Mouse (Mus musculus) midbrain, embryonic 11.5 days (tissue): ENCODE measurements at regions not wholly inside any gene's neighbourhood (a gene's known extent, or its start where the extent isn't known, plus 50 kb on each side); places are given as distances from the start of the nearest gene placed in this dataset.

Source experiments
- ATAC-seq: fragments of 200-750 bp; cut with Nextera tagmentation; 2 replicates; pipeline ENCODE4 v1.8.0; 2017; ENCODE audit warnings: moderate TSS enrichment, moderate library complexity; ENCODE audit not compliant: low FRiP score
- DNase-seq: peaks from one replicate; pipeline ENCODE4 v3.0.0; 2015; ENCODE audit warnings: low spot score; ENCODE audit errors: missing footprints
- H3K27ac ChIP-seq: fragments of 300-500 bp; sonication (generic); 2 replicates; pipeline ENCODE4 v1.5.1; 2014; ENCODE audit warnings: low read depth, low read length
- H3K27me3 ChIP-seq: fragments of 300-500 bp; sonication (generic); 2 replicates; pipeline ENCODE4 v1.6.1; 2014; ENCODE audit warnings: mild to moderate bottlenecking, low read length, moderate library complexity, mixed read lengths; ENCODE audit not compliant: control insufficient read depth, insufficient read depth
- H3K36me3 ChIP-seq: fragments of 300-500 bp; sonication (generic); 2 replicates; pipeline ENCODE4 v1.6.1; 2014; ENCODE audit warnings: mild to moderate bottlenecking, low read length, moderate library complexity, mixed read lengths; ENCODE audit not compliant: control insufficient read depth, insufficient read depth
- H3K4me1 ChIP-seq: fragments of 300-500 bp; sonication (generic); 2 replicates; pipeline ENCODE4 v1.6.1; 2014; ENCODE audit warnings: low read length; ENCODE audit not compliant: control insufficient read depth, insufficient read depth
- H3K4me2 ChIP-seq: fragments of 300-500 bp; sonication (generic); 2 replicates; pipeline ENCODE4 v1.6.1; 2014; ENCODE audit warnings: mild to moderate bottlenecking, moderate library complexity
- H3K4me3 ChIP-seq: fragments of 300-500 bp; sonication (generic); 2 replicates; pipeline ENCODE4 v1.5.1; 2014; ENCODE audit warnings: low read depth, low read length
- H3K9ac ChIP-seq: fragments of 300-500 bp; sonication (generic); 2 replicates; pipeline ENCODE4 v1.6.1; 2014; ENCODE audit warnings: low read length
- H3K9me3 ChIP-seq: fragments of 300-500 bp; sonication (generic); 2 replicates; pipeline ENCODE4 v1.6.1; 2016; ENCODE audit warnings: low read length; ENCODE audit not compliant: control insufficient read depth
- WGBS: fragments of 180-500 bp; shearing (Covaris S2); extraction: QIAGEN DNeasy Blood & Tissue Kit; methylation state at CpG from one replicate; pipeline ENCODE4 v1.1.7; 2014; 5-methylcytosine and 5-hydroxymethylcytosine counted together

DNA sequence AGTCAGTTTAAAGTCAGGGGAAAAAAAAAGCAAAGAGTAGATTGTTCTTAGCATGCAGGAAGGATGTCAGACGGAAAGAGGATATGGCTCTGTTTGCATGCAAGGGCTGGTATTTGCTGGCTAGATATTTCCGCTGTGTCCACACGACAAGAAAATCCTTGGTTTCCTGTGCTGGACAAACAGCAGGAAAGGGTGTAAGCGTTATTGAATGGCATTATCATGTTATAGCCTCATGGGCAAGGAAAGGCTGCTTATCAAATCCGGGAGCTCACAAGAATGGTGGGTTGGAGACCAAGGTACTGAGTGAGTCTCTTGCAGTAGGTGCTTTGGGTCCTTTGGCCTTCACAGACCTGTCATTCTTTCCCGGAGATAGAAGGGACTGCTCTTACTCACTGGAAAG, 127.7 kb upstream of the Dph6 start:
- WGBS: 84% methylated on average over 6 of the region's 6 CpGs
- DNase-seq: no peak
- no peak overlapping the region for H3K9ac ChIP-seq
- no peaks in the 10 kb centered on the region for H3K27me3 ChIP-seq
- H3K4me2 ChIP-seq: no peak overlapping the region
- H3K9me3 ChIP-seq: no peaks in the 10 kb centered on the region
- no peaks in the 10 kb centered on the region for H3K36me3 ChIP-seq
- no peaks in the 10 kb centered on the region; the same call in 1 of the 2 replicates for H3K4me1 ChIP-seq
- ATAC-seq: no peak
- no peak overlapping the region for H3K4me3 ChIP-seq
- no peak overlapping the region for H3K27ac ChIP-seq

DNA sequence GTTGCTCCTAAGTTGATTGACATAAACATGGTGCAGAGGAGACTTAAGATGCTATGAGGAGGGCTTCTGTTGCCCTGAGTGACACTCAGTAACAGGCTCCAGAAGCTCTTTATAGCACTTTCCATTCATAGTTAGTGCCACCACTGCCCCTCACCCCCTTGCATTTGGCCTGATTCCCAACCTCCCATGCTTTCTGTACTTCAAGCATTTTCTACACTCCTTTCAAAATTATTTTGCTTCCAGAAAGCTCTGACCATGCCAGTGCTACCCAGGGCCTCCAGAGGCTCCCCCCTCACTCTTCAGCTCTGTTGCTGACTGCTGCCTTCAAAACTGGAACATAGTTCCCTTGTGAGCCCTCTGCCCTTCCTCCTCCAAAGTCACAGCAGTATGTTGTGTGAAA, 129.4 kb upstream of the Dph6 start:
- no peak for ATAC-seq
- Histone ChIP-seq H3K9ac (no peak overlapping the region), H3K36me3 (no peaks in the 10 kb centered on the region), H3K4me1 (no peaks in the 10 kb centered on the region; the same call in 1 of the 2 replicates), H3K27me3 (no peaks in the 10 kb centered on the region), H3K4me2 (no peak overlapping the region), H3K27ac (no peak overlapping the region), H3K4me3 (no peak overlapping the region), H3K9me3 (no peaks in the 10 kb centered on the region)
- no peak for DNase-seq

- no peak overlapping the region for H3K4me3 ChIP-seq
- WGBS: 95% methylated on average over 3 of the region's 3 CpGs
- H3K4me1 ChIP-seq: no peaks in the 10 kb centered on the region; the same call in 1 of the 2 replicates
- H3K27me3 ChIP-seq: no peaks in the 10 kb centered on the region
- H3K27ac ChIP-seq: no peak overlapping the region
- no peaks in the 10 kb centered on the region for H3K9me3 ChIP-seq
- H3K4me2 ChIP-seq: no peak overlapping the region
- ATAC-seq (no peak), DNase-seq (no peak)
- H3K9ac ChIP-seq: no peak overlapping the region
- H3K36me3 ChIP-seq: no peaks in the 10 kb centered on the region
Observed at GRCm38 (mm10) chr2:114788251-114788650, 133.5 kb upstream of the Dph6 start.

DNA sequence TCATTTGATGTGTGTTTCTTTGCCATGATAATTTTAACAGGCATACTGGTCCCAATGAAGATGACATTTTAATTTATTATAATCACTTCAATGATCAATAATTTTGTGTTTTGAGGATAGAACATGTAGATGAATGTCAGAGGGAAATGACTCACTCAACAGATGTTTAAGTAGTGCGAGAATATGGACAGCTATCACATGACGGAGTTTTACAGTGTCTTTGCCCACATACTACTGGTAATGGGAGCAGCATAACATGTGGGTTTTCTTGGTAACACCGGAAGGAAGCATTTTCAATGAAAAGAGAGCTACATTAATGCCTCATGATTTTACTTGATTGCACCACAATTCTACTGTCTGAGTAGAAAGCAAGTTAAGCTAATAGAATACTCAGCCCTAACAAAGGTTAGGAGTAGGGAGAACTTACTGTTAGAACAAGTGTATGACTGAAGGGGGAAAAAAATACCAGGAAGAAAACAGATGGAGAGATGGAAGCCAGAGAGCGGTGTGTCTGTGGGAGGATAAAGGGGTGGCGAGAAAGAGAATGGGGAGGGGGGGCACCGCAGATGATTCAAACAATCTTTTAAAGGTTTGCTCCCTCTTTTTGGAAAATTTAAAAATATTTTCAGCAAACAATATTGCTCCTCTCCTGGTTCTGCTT, 142.0 kb upstream of the Dph6 start:
- Histone ChIP-seq H3K4me3 (no peak overlapping the region), H3K4me2 (no peak overlapping the region), H3K27ac (no peak overlapping the region), H3K27me3 (no peaks in the 10 kb centered on the region), H3K9me3 (no peaks in the 10 kb centered on the region), H3K9ac (no peak overlapping the region), H3K36me3 (no peaks in the 10 kb centered on the region), H3K4me1 (no peaks in the 10 kb centered on the region)
- peak; percentile 80 for DNase-seq
- 91% methylated on average over 6 of the region's 6 CpGs for WGBS
- no peak for ATAC-seq

GRCm38 (mm10) chr2:114797291-114797650, 142.5 kb upstream of the Dph6 start:
- DNase-seq (no peak), ATAC-seq (no peak)
- Histone ChIP-seq H3K36me3 (no peaks in the 10 kb centered on the region), H3K27me3 (no peaks in the 10 kb centered on the region), H3K4me2 (no peak overlapping the region), H3K9me3 (no peaks in the 10 kb centered on the region), H3K9ac (no peak overlapping the region), H3K4me3 (no peak overlapping the region), H3K27ac (no peak overlapping the region), H3K4me1 (no peaks in the 10 kb centered on the region)
- 71% methylated on average over 1 of the region's 1 CpGs for WGBS

GRCm38 (mm10) chr2:114803241-114803640, 148.5 kb upstream of the Dph6 start:
- Histone ChIP-seq H3K9me3 (no peaks in the 10 kb centered on the region), H3K27me3 (no peaks in the 10 kb centered on the region), H3K27ac (no peak overlapping the region), H3K36me3 (no peaks in the 10 kb centered on the region), H3K4me3 (no peak overlapping the region), H3K9ac (no peak overlapping the region), H3K4me1 (no peaks in the 10 kb centered on the region), H3K4me2 (no peak overlapping the region)
- DNase-seq (peak; percentile 10), ATAC-seq (no peak)
- WGBS: 80% methylated on average over 3 of the region's 3 CpGs

- Histone ChIP-seq H3K27me3 (no peaks in the 10 kb centered on the region), H3K4me3 (no peak overlapping the region), H3K4me2 (no peak overlapping the region), H3K4me1 (no peaks in the 10 kb centered on the region), H3K9ac (no peak overlapping the region), H3K36me3 (no peaks in the 10 kb centered on the region), H3K27ac (no peak overlapping the region), H3K9me3 (no peaks in the 10 kb centered on the region)
- peak; percentile 68 for DNase-seq
- WGBS: 76% methylated on average over 3 of the region's 3 CpGs
- ATAC-seq: no peak
Observed at GRCm38 (mm10) chr2:114803928-114804327, 149.2 kb upstream of the Dph6 start.

GRCm38 (mm10) chr2:114805436-114806047, 150.8 kb upstream of the Dph6 start:
- Histone ChIP-seq H3K27me3 (no peaks in the 10 kb centered on the region), H3K4me1 (no peaks in the 10 kb centered on the region), H3K4me3 (no peak overlapping the region), H3K4me2 (no peak overlapping the region), H3K36me3 (no peaks in the 10 kb centered on the region), H3K9ac (no peak overlapping the region), H3K9me3 (no peaks in the 10 kb centered on the region), H3K27ac (no peak overlapping the region)
- 86% methylated on average over 3 of the region's 3 CpGs for WGBS
- peak; percentile 31 for DNase-seq
- ATAC-seq: no peak

GRCm38 (mm10) chr2:114808046-114808445, 153.3 kb upstream of the Dph6 start:
- ATAC-seq: no peak
- peak; percentile 72 for DNase-seq
- WGBS: 64% methylated on average over 5 of the region's 5 CpGs

More at GRCm38 (mm10) chr2:114808046-114808445, 153.3 kb upstream of the Dph6 start:
- Histone ChIP-seq H3K4me3 (no peak overlapping the region), H3K9ac (no peak overlapping the region), H3K4me1 (no peaks in the 10 kb centered on the region), H3K27ac (no peak overlapping the region), H3K9me3 (no peaks in the 10 kb centered on the region), H3K4me2 (no peak overlapping the region), H3K27me3 (no peaks in the 10 kb centered on the region), H3K36me3 (no peaks in the 10 kb centered on the region)
